Mouse (Mus musculus): ENCODE measurements at regions not wholly inside any gene's neighbourhood (a gene's known extent, or its start where the extent isn't known, plus 50 kb on each side); places are given as distances from the start of the nearest gene placed in this dataset.
"Not testable (repeated sequence)": the region's sequence is repeated elsewhere in the genome, so short reads cannot be mapped to it uniquely, and the experiment has no call there.

DNA sequence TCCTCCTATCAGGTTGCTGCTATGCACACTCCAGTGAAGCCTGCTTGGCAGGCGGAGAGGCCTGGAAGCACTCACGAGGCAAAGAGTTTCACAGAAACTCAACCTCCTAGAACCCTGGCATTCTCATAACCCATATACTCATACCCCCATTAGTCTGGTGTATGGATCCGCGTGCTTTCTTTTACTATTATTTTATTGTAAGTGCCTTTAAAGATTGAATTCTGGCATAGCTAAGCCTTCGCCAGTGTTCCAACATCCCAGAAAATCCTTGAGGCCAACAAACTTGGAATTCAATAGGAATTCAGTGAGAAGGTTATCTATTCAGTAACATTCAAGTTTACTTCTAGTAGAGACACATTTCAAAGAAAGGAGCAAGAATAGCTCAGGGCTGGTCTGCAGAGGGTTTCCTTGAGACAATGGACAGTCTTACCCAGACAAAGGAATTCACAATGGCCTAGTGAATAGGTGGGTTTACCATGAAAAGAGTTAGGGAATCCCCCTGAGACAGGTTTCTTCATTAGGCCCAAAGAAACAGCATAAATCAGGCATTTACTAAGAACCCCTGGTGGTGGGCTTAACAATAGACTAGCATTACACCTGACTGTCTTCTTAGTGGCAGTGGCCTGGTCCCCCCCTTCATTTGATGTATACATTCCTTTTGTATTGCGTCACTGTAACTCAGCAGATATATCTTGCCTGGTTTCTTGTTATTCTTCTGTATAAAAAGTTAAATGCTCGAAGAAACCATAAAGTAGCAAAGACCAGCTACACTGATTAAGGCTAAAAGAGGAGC lies 80.8 kb upstream of the Gm15446 start:
- DNase-seq, result not testable (repeated sequence)

- not testable (repeated sequence) for DNase-seq
These were observed 79.0 kb upstream of the Gm15446 start for GRCm38 (mm10) chr5:109844236-109844635.

- peak; percentile 52 for DNase-seq
These were observed 78.4 kb upstream of the Gm15446 start for GRCm38 (mm10) chr5:109844753-109845186.

DNA sequence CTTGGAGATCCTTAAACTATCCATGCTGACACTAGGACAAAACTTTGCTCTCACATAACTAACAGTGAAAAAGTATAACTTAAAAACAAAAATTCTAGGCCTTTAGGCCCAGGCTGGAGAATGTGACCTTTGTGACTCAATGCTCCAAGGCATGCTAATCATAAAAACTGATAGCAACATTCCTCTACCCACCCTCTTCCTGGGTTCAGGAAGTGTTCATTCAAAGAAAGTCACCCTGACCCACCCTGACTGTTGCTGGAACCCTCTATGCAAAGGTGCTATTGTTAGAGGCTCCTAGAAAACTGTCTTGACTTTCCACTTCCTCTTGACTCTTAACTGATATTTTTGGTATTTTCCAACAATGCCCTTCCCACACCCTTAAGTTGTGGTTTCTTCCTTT lies 72.0 kb upstream of the Gm15446 start:
- DNase-seq, result not testable (repeated sequence)

DNA sequence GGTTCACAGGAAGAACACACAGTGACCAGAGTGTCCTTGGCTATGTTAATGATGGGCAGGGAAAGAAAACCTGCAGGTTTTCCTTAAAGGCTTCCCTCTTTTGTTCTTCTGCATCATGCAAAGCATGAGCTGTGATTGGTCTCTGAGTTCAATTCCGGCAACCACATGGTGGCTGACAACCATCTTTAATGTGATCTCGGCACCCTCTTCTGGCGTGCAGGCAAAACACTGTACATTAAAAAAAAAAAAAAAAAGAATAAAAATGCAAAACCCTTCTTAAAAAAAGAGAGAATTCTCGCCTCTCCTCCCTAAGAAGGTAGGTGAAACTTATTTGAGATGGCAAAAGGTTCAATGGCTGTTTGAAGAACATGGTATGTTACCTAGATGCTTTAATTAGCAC lies 62.8 kb upstream of the Gm15446 start:
- DNase-seq, result no peak

DNA sequence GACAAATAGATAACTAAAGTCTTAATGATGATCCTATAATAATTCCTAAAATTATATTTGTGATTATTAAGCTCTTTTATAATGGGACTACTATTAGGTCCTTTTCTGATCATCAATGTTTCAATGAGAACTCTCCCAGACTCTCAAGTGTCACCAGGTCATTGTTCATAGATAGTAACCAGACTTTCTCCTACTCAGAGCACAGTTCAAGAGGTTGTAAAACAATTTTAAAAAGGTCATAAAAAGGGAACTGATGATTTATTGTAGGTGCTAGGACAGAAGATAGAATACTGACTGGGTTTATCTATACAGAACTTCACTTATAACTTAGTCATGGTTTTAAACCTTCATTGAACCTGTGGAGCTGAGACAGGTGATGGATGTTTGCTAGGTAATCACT lies 58.7 kb upstream of the Gm15446 start:
- not testable (repeated sequence) for DNase-seq

DNA sequence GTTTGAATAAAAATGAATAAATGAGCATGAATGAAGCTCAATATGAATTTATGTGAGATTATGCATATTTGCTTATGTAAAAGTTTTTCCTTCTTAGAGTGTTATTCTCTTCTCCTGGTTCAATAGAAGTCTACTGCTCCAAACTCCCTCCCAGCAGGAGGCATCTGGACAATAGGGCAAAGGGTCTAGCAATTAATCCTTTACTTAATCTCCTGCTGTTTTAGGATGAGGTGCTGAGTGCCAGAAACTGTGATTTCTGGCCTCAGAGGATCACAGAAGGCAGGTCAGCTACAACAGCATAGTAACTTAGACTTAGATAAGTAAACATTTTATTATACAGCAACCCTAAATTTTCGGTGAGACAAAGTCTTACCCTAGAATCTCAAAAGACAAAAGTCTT lies 57.6 kb upstream of the Gm15446 start:
- DNase-seq, result no peak

DNA sequence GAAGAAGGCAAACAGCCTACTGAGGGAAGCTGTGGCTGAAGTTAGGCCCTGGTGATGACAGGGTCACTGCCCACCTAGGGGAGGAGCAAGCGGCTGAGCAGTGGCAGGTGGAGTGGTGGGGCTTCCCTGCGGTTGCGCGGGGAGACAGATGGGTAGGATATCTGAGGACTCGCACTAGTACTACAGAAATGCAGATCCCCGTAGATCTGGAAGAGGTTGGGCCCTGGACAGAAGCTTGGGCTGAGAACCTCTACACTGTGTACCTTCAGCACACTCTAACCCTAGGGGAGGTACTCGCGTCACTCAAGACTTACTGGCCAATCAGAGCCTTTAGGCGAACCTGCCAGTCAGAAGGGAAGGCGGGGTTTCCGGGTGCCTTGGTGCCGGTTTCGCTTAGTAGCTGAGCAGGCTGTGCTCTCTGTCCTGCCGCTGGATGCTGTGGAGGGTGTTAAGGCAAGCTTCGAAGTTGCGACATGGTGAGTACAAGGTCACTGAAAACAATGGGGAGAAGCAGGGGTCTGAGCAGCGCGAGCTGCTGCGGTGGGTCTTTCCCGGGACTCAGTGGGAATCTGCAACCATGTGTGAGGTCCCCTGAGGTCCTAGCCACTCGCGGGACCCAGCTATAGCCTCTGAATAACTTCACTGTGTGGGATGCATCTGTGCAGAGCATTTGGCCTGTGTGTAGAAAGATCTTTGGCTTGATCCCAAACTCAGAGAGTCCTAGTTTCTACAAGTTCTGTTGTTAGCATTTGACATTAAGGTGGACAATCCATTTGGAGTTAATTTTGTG lies 56.7 kb upstream of the Gm15446 start:
- DNase-seq, result peak; percentile 81

- not testable (repeated sequence) for DNase-seq
These were observed 56.0 kb upstream of the Gm15446 start for GRCm38 (mm10) chr5:109867221-109867620.
